Mouse (Mus musculus): ENCODE results near the gene Myo16.

Myo16 gene

GRCm38 (mm10) chr8:10625262-10625661, 471.6 kb downstream of the Myo16 start:
- DNase-seq (ENCODE audit: inconsistent ontology term), result peak; percentile 67

- peak; percentile 87 for DNase-seq (ENCODE audit: inconsistent ontology term)
Observed at GRCm38 (mm10) chr8:10628725-10629124, 475.0 kb downstream of the Myo16 start.

DNA sequence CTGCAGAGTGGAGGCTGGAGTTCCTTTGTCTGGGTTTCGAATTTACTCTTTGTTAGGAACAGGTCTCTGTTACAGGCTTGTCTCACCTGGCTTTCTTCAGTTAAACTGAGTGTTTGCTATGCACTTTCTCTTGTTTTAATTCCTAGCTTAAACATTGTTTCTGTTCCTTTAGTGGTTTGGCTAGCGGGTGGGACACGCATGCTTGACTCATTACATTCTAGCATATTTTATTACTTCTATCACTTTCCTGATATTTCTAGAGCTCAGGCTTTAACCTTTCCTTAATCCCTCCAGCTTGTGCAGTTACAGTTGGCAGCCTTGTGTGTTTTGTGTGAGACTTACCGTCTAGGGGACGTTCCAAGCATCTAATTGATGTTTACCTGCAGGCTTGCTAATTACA, 476.2 kb downstream of the Myo16 start:
- peak; percentile 65 for DNase-seq (ENCODE audit: inconsistent ontology term)

DNA sequence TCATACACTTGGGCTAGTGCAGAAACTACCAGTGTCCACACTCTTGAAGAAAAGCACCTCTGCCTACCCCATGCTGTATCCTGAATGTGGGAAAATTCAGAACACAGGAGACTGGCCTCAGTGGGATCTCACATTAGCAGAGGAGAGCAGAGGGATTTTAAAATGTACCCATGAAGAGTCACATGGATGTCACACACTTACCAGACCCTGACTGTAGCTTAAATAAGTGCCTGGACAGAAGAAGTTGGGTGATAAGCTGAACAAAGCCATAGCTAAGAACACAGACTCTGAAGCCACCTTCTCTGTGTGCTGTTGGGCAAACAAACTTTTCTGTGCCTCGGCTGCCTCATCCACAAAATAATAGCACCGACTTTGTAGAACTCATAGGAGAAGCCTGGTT, 477.3 kb downstream of the Myo16 start:
- DNase-seq (ENCODE audit: inconsistent ontology term), result no peak

DNA sequence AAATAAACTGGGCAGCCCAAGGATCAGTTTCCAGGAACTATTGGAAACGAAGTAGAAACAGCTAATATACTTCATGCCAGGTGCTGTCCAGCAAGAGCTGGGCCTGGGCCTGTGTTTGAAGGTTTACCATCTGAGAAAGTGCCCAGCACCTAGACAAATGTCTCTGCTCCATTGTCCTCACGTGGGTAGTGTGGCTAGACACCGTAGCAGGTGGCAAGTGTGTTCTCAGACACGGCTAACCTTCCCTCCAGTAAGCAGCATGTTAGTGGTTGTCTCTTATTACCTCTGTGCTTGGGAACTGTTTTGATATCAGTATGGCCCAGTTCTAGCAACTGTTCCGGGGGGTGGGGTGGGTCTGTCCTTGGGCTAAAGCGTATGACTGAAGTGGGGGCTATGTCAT, 478.9 kb downstream of the Myo16 start:
- DNase-seq (ENCODE audit: inconsistent ontology term), result no peak

DNA sequence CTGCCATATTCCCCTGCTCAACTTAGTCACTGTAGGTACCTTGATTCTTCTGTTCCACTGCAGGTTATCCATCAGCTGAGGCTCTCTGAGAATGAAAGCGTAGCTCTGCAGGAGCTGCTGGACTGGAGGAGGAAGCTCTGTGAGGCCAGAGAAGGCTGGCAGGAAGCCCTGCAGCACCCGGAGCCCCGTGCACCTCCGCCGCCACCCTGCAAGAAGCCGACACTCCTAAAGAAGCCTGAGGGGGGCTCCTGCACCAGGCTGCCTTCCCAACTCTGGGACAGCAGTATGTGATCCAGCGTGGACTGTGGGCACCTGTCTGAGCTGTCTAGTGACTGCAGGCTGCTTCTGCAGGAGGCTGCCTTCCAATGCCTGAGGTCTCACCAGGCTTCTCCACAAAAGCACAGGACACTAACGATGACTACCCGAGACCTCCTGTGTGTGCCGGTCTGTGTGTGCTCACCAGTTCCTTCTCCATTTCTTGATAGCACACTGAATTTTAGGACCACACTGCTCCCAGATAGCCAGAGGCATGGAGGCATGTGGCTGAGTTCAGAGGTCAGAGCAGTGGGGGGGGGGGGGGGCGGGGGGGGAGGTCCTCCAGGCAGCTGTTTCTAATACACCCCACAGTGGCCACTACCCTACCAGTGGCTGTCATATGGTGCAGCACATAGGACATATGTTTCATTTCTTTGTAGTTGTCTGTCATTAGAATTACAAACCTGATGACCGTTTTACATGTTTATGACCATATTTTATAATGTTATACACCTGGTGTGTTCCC, 479.8 kb downstream of the Myo16 start:
- no peak for DNase-seq (ENCODE audit: inconsistent ontology term)

DNA sequence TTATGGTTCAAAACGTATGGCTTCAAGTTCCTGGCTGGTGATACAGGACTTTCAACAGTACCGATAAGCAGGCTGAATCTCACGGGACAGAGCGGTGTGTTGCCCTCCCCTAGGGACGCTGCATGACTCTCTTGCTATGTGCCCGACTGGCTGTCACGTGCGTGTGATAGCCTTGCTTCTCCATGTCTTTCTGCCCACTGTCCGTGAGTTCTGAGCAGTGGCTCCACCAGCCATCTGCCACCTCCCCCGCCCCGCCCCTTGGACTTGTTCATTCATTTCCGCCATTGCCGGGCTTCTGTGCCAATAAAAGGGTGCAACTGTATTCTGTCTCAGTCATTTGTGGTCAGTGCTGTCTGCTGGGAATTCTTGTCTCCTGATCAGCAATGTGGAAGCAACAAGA, 480.7 kb downstream of the Myo16 start:
- peak; percentile 95 for DNase-seq (ENCODE audit: inconsistent ontology term)

GRCm38 (mm10) chr8:10638871-10639270, 485.2 kb downstream of the Myo16 start:
- no peak for DNase-seq (ENCODE audit: inconsistent ontology term)

DNA sequence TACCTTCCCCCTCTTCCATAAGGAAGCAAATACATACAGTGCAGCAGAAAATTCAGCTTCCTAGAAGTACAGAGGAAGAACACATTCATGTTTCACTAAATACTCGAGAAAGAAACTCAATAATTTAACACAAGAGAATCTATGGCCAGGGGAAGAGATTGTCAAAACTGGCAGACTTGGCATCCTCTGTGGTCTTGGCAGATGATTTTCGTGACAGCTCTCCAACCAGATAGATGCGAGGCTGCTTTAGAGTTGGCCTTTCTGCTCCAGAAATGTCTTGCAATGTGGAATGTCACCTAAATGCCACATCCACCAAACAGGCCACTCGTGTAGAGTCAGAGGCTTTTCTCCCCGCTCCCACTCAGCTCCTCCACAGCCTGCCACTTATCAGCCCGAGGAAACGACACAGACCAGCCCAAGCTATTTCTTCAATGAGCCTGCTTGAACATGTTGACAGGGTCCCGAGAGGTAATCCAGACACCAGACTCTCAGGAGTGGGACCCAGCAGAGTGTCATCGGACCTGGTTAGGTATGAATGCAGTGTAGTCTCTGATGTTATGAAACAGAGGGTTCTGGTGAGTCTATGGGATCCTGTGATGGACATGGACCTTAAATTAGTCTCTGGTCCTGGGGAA, 486.6 kb downstream of the Myo16 start:
- no peak for DNase-seq (ENCODE audit: inconsistent ontology term)

DNA sequence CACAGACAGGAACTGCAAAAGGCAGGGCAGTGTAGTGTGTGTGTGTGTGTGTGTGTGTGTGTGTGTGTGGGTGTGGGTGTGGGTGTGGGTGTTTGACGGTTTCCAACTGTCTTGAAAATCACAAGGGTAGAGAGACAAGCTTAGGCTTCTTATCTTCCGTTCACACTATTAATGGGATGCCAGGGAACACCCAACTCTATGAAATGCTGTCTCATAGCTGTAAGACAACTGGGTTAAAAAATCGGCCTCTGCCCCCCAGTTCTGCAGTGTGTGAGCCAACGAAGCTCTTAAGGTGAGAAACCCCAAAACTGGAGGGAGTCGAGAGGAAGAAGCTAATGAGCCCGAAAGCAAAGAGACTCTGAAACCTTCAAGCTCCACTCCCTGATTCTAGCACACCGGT, 487.1 kb downstream of the Myo16 start:
- DNase-seq (ENCODE audit: inconsistent ontology term), result no peak

- no peak for DNase-seq (ENCODE audit: inconsistent ontology term)
Observed at GRCm38 (mm10) chr8:10641343-10641742, 487.6 kb downstream of the Myo16 start.

- no peak for DNase-seq (ENCODE audit: inconsistent ontology term)
Observed at GRCm38 (mm10) chr8:10643244-10643643, 489.5 kb downstream of the Myo16 start.

- peak; percentile 80 for DNase-seq (ENCODE audit: inconsistent ontology term)
Observed at GRCm38 (mm10) chr8:10644481-10644880, 490.8 kb downstream of the Myo16 start.

- no peak for DNase-seq (ENCODE audit: inconsistent ontology term)
Observed at GRCm38 (mm10) chr8:10645740-10646139, 492.0 kb downstream of the Myo16 start.

- DNase-seq (ENCODE audit: inconsistent ontology term), result peak; percentile 95
Observed at GRCm38 (mm10) chr8:10646485-10646884, 492.8 kb downstream of the Myo16 start.

DNA sequence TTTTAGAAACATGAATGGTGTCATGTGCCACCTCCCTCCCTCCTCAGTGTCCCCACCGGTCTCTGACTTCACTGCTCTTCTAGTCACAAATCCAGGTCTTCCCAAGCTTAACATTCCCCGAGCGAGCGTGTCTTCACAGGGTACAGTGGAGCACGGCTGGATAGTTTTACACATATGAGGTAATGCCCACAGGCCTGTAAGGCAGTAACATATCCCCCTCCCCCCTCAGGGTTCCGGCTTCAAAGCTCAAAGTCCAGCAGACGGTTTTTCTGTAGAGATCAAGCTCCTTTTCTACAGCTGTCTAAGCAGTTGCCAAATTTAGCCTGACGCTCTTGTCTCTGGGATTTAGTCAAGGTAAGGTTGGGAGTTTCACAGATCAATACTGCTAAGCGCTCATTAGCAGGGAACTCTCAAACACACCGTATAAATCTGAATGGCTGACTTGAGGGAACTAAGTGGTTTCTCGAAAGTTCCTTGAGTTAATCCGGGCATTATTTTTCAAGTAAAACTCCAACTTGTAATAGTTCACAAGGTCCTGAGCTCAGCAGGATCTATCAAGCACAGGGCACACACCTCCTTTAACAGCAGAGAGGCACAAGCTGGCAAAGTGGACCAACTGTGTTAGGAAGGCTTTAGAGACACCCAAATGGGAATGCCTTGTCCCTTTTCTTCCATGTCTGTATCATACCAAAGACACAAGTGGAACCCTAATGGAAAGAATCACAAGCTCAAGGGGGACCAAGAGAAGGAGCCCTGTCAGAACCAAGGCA, 498.0 kb downstream of the Myo16 start:
- DNase-seq (ENCODE audit: inconsistent ontology term), result no peak

DNA sequence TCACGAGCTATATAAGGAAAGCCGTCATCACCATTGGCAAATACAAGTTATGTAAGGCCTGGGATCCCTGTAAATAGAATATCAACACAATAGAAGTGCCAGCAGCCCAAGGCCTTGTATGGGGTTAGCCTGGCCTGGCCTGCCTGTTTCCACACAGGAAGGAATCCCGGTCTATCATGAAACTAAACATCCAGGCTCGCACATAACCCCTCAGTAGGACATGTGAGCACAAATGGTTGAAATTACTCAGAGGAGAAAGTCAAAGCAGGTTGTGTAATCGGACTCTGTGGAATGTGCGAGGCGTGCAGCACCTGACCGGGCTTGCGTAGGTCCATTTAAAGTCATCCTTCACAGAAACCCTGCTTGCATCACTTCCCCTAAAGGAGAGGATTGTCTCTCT, 499.6 kb downstream of the Myo16 start:
- DNase-seq (ENCODE audit: inconsistent ontology term), result no peak

DNA sequence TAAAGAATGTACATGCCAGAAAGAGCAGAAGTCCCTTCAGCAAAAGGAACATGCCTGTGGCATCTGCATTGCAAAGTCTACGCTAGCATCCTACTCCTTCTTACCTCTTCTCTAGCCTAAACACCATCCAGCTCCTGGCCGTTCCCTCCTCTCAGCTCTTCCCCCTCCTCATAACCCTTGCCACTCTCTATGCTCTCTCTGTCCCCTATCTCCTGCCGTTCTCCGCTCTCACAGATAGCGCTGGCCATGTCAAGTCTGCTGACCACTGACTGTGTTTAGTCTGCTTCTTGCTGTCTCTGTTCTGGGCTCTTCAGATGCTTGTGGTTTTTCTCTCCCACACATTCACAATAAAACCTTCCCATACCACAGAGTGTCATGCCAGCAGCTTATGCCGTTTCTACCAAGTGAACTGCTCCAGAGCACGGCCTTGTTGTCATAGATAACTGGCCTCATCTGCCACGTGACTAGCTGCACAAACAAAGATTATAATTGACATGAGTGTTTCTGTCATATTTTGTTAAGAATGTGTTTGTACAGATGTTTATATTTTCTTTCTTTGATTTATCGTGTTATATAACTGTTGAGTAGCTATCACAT, 501.3 kb downstream of the Myo16 start:
- peak; percentile 77 for DNase-seq (ENCODE audit: inconsistent ontology term)

DNA sequence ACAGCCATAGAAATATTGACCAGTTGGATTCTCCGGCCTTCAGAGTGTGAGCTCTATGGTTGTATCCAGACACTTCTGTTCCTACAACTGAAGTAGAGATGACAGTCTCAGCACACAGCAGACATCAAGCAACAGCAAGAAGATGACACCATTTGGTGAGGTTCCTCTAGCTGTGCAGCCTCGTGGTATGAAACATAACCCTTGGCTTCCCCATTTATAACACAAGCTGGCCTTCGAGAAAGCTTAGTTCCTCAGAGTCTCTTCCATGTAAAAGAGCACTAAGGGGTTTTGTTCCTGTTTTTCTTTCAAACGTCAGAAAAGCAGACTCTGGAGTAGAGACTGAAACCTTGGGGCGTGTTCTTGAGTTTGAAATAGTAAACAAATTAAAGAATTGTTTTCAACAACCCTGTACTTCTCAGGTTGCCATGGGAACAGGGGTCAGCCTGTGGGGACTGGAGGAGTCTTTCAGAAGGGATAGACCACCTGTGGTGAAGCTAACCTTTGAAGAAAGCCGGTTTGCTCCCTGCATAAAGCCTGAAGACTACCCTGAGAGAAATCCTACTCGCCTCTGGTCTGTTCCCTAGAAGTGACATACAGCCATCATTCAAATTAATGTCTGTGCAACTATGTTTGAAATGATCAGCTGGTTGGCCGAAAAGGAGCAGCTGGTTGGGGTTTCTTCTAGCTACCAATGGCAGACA, 510.2 kb downstream of the Myo16 start:
- no peak for DNase-seq (ENCODE audit: inconsistent ontology term)

GRCm38 (mm10) chr8:10664861-10665543, 511.3 kb downstream of the Myo16 start:
- DNase-seq (ENCODE audit: inconsistent ontology term), result peak; percentile 99

GRCm38 (mm10) chr8:10665821-10666283, 512.1 kb downstream of the Myo16 start:
- DNase-seq (ENCODE audit: inconsistent ontology term), result peak; percentile 89
